Mouse (Mus musculus): ENCODE data around the gene Brsk1. TPM values are rescaled to one million over a fixed set of nuclear protein-coding genes. Genes with fewer than 3 reads are reported as not detected.

Gene Brsk1
- total RNA-seq, 1 experiment from 2014 or later = 6.5 TPM

GRCm38 (mm10) chr7:4739544-4740275 is 49.3 kb downstream of the Brsk1 start, which contains the start of gene Kmt5c:
Gene Kmt5c (plus strand): TSS chr7:4740115.
- DNase-seq = peak; percentile 92

GRCm38 (mm10) chr7:4740309-4740727 is 49.9 kb downstream of the Brsk1 start:
- DNase-seq = no peak

- peak; percentile 54 for DNase-seq
These were observed 50.7 kb downstream of the Brsk1 start for GRCm38 (mm10) chr7:4741151-4741550.

- no peak for DNase-seq
These were observed 51.5 kb downstream of the Brsk1 start for GRCm38 (mm10) chr7:4741672-4742481.

GRCm38 (mm10) chr7:4742482-4742819 is 52.0 kb downstream of the Brsk1 start:
- DNase-seq = no peak

GRCm38 (mm10) chr7:4743354-4743753 is 53.0 kb downstream of the Brsk1 start:
- DNase-seq = no peak

- no peak for DNase-seq
These were observed 54.5 kb downstream of the Brsk1 start for GRCm38 (mm10) chr7:4744886-4745285.

GRCm38 (mm10) chr7:4746326-4746980 is 56.0 kb downstream of the Brsk1 start:
- DNase-seq = no peak

- DNase-seq = no peak
These were observed 56.9 kb downstream of the Brsk1 start for GRCm38 (mm10) chr7:4747156-4747899.

- DNase-seq = no peak
These were observed 57.9 kb downstream of the Brsk1 start for GRCm38 (mm10) chr7:4748321-4748720.

GRCm38 (mm10) chr7:4749169-4749568 is 58.8 kb downstream of the Brsk1 start:
- no peak for DNase-seq

GRCm38 (mm10) chr7:4751971-4752820 is 61.8 kb downstream of the Brsk1 start:
- peak; percentile 41 for DNase-seq

- peak; percentile 71 for DNase-seq
These were observed 62.6 kb downstream of the Brsk1 start, which contains the start of gene Cox6b2 for GRCm38 (mm10) chr7:4752821-4753570. Gene Cox6b2 (minus strand): TSS chr7:4753094.

GRCm38 (mm10) chr7:4759670-4760069 is 69.3 kb downstream of the Brsk1 start:
- DNase-seq = no peak

GRCm38 (mm10) chr7:4764946-4765710 is 74.7 kb downstream of the Brsk1 start:
- no peak for DNase-seq

All from adrenal gland, postnatal 25 days (tissue).